Mouse (Mus musculus): ENCODE measurements at regions not wholly inside any gene's neighbourhood (a gene's known extent, or its start where the extent isn't known, plus 50 kb on each side); places are given as distances from the start of the nearest gene placed in this dataset.

GRCm38 (mm10) chr13:107931216-107931615 lies 113.0 kb upstream of the Smim15 start:
- ATAC-seq (ENCODE audit: low FRiP score, low TSS enrichment) = no peak
- Histone ChIP-seq H3K4me2 (replicated peaks; ENCODE audit: low read depth, low read length) (no peak overlapping the region), H3K9me3 (ENCODE audit: control insufficient read depth, low read length) (no peaks in the 10 kb centered on the region), H3K4me3 (ENCODE audit: low read length) (no peak overlapping the region), H3K9ac (ENCODE audit: low read depth, low read length) (no peak overlapping the region), H3K27ac (ENCODE audit: low read depth, low read length) (no peak overlapping the region), H3K27me3 (ENCODE audit: control insufficient read depth, insufficient read depth, low read length) (no peaks in the 10 kb centered on the region), H3K4me1 (ENCODE audit: control insufficient read depth, insufficient read depth, low read length) (no peaks in the 10 kb centered on the region), H3K36me3 (ENCODE audit: control insufficient read depth, insufficient read depth, low read length) (no peaks in the 10 kb centered on the region)
- WGBS = 81% methylated on average over 7 of the region's 7 CpGs

- 0 out of 2 replicates have a peak, but pooled peaks cover 6% of the 10 kb centered on the region for H3K4me1 ChIP-seq (ENCODE audit: control insufficient read depth, insufficient read depth, low read length)
- no peaks in the 10 kb centered on the region for H3K9me3 ChIP-seq (ENCODE audit: control insufficient read depth, low read length)
- H3K36me3 ChIP-seq (ENCODE audit: control insufficient read depth, insufficient read depth, low read length) = no peaks in the 10 kb centered on the region
- 84% methylated on average over 10 of the region's 10 CpGs for WGBS
- H3K4me2 ChIP-seq (replicated peaks; ENCODE audit: low read depth, low read length) = no peak overlapping the region
- no peak overlapping the region for H3K9ac ChIP-seq (ENCODE audit: low read depth, low read length)
- H3K4me3 ChIP-seq (ENCODE audit: low read length) = no peak overlapping the region
- no peaks in the 10 kb centered on the region for H3K27me3 ChIP-seq (ENCODE audit: control insufficient read depth, insufficient read depth, low read length)
- ATAC-seq (ENCODE audit: low FRiP score, low TSS enrichment) = no peak
- no peak overlapping the region for H3K27ac ChIP-seq (ENCODE audit: low read depth, low read length)
Measured at GRCm38 (mm10) chr13:107927499-107928215, 116.6 kb upstream of the Smim15 start.

GRCm38 (mm10) chr13:107925470-107925869 lies 118.8 kb upstream of the Smim15 start:
- 0 out of 2 replicates have a peak, but pooled peaks have one; percentile 35 for ATAC-seq (ENCODE audit: low FRiP score, low TSS enrichment)
- H3K9me3 ChIP-seq (ENCODE audit: control insufficient read depth, low read length) = no peaks in the 10 kb centered on the region
- H3K36me3 ChIP-seq (ENCODE audit: control insufficient read depth, insufficient read depth, low read length) = no peaks in the 10 kb centered on the region
- H3K9ac ChIP-seq (ENCODE audit: low read depth, low read length) = no peak overlapping the region
- H3K4me1 ChIP-seq (ENCODE audit: control insufficient read depth, insufficient read depth, low read length) = 0 out of 2 replicates have a peak, but pooled peaks cover 6% of the 10 kb centered on the region
- H3K27me3 ChIP-seq (ENCODE audit: control insufficient read depth, insufficient read depth, low read length) = no peaks in the 10 kb centered on the region
- no peak overlapping the region for H3K4me2 ChIP-seq (replicated peaks; ENCODE audit: low read depth, low read length)
- no peak overlapping the region for H3K4me3 ChIP-seq (ENCODE audit: low read length)
- no peak overlapping the region for H3K27ac ChIP-seq (ENCODE audit: low read depth, low read length)
- 53% methylated on average over 8 of the region's 8 CpGs for WGBS

GRCm38 (mm10) chr13:107923129-107924114 lies 120.8 kb upstream of the Smim15 start:
- no peaks in the 10 kb centered on the region for H3K9me3 ChIP-seq (ENCODE audit: control insufficient read depth, low read length)
- WGBS = 55% methylated on average over 19 of the region's 19 CpGs
- H3K27ac ChIP-seq (ENCODE audit: low read depth, low read length) = no peak overlapping the region
- ATAC-seq (ENCODE audit: low FRiP score, low TSS enrichment) = 0 out of 2 replicates have a peak, but pooled peaks have one; percentile 38
- no peaks in the 10 kb centered on the region for H3K27me3 ChIP-seq (ENCODE audit: control insufficient read depth, insufficient read depth, low read length)
- no peaks in the 10 kb centered on the region for H3K36me3 ChIP-seq (ENCODE audit: control insufficient read depth, insufficient read depth, low read length)
- no peak overlapping the region for H3K9ac ChIP-seq (ENCODE audit: low read depth, low read length)
- no peak overlapping the region for H3K4me3 ChIP-seq (ENCODE audit: low read length)
- 0 out of 2 replicates have a peak, but pooled peaks cover 6% of the 10 kb centered on the region for H3K4me1 ChIP-seq (ENCODE audit: control insufficient read depth, insufficient read depth, low read length)
- no peak overlapping the region for H3K4me2 ChIP-seq (replicated peaks; ENCODE audit: low read depth, low read length)

- ATAC-seq (ENCODE audit: low FRiP score, low TSS enrichment) = no peak
- no peaks in the 10 kb centered on the region for H3K9me3 ChIP-seq (ENCODE audit: control insufficient read depth, low read length)
Measured at GRCm38 (mm10) chr13:107919403-107919802, 124.8 kb upstream of the Smim15 start.

GRCm38 (mm10) chr13:107918478-107918877 lies 125.8 kb upstream of the Smim15 start:
- Histone ChIP-seq H3K4me2 (replicated peaks; ENCODE audit: low read depth, low read length) (no peak overlapping the region), H3K4me3 (ENCODE audit: low read length) (no peak overlapping the region), H3K9me3 (ENCODE audit: control insufficient read depth, low read length) (no peaks in the 10 kb centered on the region), H3K36me3 (ENCODE audit: control insufficient read depth, insufficient read depth, low read length) (no peaks in the 10 kb centered on the region), H3K9ac (ENCODE audit: low read depth, low read length) (no peak overlapping the region), H3K4me1 (ENCODE audit: control insufficient read depth, insufficient read depth, low read length) (0 out of 2 replicates have a peak, but pooled peaks cover 6% of the 10 kb centered on the region), H3K27ac (ENCODE audit: low read depth, low read length) (no peak overlapping the region), H3K27me3 (ENCODE audit: control insufficient read depth, insufficient read depth, low read length) (no peaks in the 10 kb centered on the region)
- WGBS = 87% methylated on average over 7 of the region's 7 CpGs
- ATAC-seq (ENCODE audit: low FRiP score, low TSS enrichment) = no peak

More at GRCm38 (mm10) chr13:107919403-107919802, 124.8 kb upstream of the Smim15 start:
- Histone ChIP-seq H3K4me3 (ENCODE audit: low read length) (no peak overlapping the region), H3K36me3 (ENCODE audit: control insufficient read depth, insufficient read depth, low read length) (no peaks in the 10 kb centered on the region), H3K27me3 (ENCODE audit: control insufficient read depth, insufficient read depth, low read length) (no peaks in the 10 kb centered on the region), H3K9ac (ENCODE audit: low read depth, low read length) (no peak overlapping the region), H3K4me2 (replicated peaks; ENCODE audit: low read depth, low read length) (no peak overlapping the region), H3K27ac (ENCODE audit: low read depth, low read length) (no peak overlapping the region), H3K4me1 (ENCODE audit: control insufficient read depth, insufficient read depth, low read length) (0 out of 2 replicates have a peak, but pooled peaks cover 6% of the 10 kb centered on the region)
- 72% methylated on average over 3 of the region's 3 CpGs for WGBS

GRCm38 (mm10) chr13:107918065-107918464 lies 126.2 kb upstream of the Smim15 start:
- H3K9me3 ChIP-seq (ENCODE audit: control insufficient read depth, low read length) = no peaks in the 10 kb centered on the region
- no peaks in the 10 kb centered on the region for H3K36me3 ChIP-seq (ENCODE audit: control insufficient read depth, insufficient read depth, low read length)
- no peak overlapping the region for H3K27ac ChIP-seq (ENCODE audit: low read depth, low read length)
- no peak for ATAC-seq (ENCODE audit: low FRiP score, low TSS enrichment)
- 93% methylated on average over 10 of the region's 10 CpGs for WGBS
- H3K4me1 ChIP-seq (ENCODE audit: control insufficient read depth, insufficient read depth, low read length) = 0 out of 2 replicates have a peak, but pooled peaks cover 2% of the 10 kb centered on the region
- no peaks in the 10 kb centered on the region for H3K27me3 ChIP-seq (ENCODE audit: control insufficient read depth, insufficient read depth, low read length)
- H3K4me2 ChIP-seq (replicated peaks; ENCODE audit: low read depth, low read length) = no peak overlapping the region
- H3K9ac ChIP-seq (ENCODE audit: low read depth, low read length) = no peak overlapping the region
- H3K4me3 ChIP-seq (ENCODE audit: low read length) = no peak overlapping the region

- Histone ChIP-seq H3K36me3 (ENCODE audit: control insufficient read depth, insufficient read depth, low read length) (no peaks in the 10 kb centered on the region), H3K4me1 (ENCODE audit: control insufficient read depth, insufficient read depth, low read length) (no peaks in the 10 kb centered on the region), H3K4me3 (ENCODE audit: low read length) (no peak overlapping the region), H3K27me3 (ENCODE audit: control insufficient read depth, insufficient read depth, low read length) (no peaks in the 10 kb centered on the region), H3K9me3 (ENCODE audit: control insufficient read depth, low read length) (no peaks in the 10 kb centered on the region), H3K27ac (ENCODE audit: low read depth, low read length) (no peak overlapping the region), H3K4me2 (replicated peaks; ENCODE audit: low read depth, low read length) (no peak overlapping the region), H3K9ac (ENCODE audit: low read depth, low read length) (no peak overlapping the region)
- 87% methylated on average over 3 of the region's 3 CpGs for WGBS
- no peak for ATAC-seq (ENCODE audit: low FRiP score, low TSS enrichment)
Measured at GRCm38 (mm10) chr13:107917564-107917963, 126.7 kb upstream of the Smim15 start.
